Mouse (Mus musculus): ENCODE measurements around the gene Irx5. TPM values are rescaled to one million over a fixed set of nuclear protein-coding genes. Genes with fewer than 3 reads are reported as not detected.

The Irx5 gene
- polyA plus RNA-seq, 1 experiment from 2014 or later = 43.3 TPM

- no peak for ATAC-seq (ENCODE audit: low FRiP score)
- 4% methylated on average over 43 of the region's 45 CpGs for WGBS
- Histone ChIP-seq H3K9me3 (replicated peaks) (no peaks in the 10 kb centered on the region), H3K4me2 (replicated peaks) (peak overlapping the region; percentile 59), H3K4me3 (peak overlapping the region; percentile 39), H3K4me1 (peaks cover 53% of the 10 kb centered on the region), H3K9ac (peak overlapping the region; percentile 70), H3K36me3 (peaks cover 10% of the 10 kb centered on the region), H3K27ac (peak overlapping the region; percentile 83), H3K27me3 (peaks cover 29% of the 10 kb centered on the region)
Observed at GRCm38 (mm10) chr8:92363217-92364147, 6.1 kb downstream of the Irx5 start.

GRCm38 (mm10) chr8:92364148-92364775 is 6.8 kb downstream of the Irx5 start:
- Histone ChIP-seq H3K9me3 (replicated peaks) (no peaks in the 10 kb centered on the region), H3K4me3 (peak overlapping the region; percentile 39), H3K27ac (peak overlapping the region; percentile 83), H3K4me2 (replicated peaks) (peak overlapping the region; percentile 59), H3K36me3 (peaks cover 10% of the 10 kb centered on the region), H3K4me1 (peaks cover 53% of the 10 kb centered on the region), H3K9ac (peak overlapping the region; percentile 70), H3K27me3 (peaks cover 36% of the 10 kb centered on the region)
- ATAC-seq (ENCODE audit: low FRiP score) = no peak
- WGBS = 6% methylated on average over 20 of the region's 20 CpGs

GRCm38 (mm10) chr8:92364776-92365240 is 7.4 kb downstream of the Irx5 start:
- Histone ChIP-seq H3K27ac (peak overlapping the region; percentile 83; the same call in 1 of the 2 replicates), H3K9ac (peak overlapping the region; percentile 70), H3K27me3 (peaks cover 36% of the 10 kb centered on the region), H3K9me3 (replicated peaks) (no peaks in the 10 kb centered on the region), H3K36me3 (peaks cover 8% of the 10 kb centered on the region), H3K4me1 (peaks cover 52% of the 10 kb centered on the region), H3K4me2 (replicated peaks) (peak overlapping the region; percentile 59), H3K4me3 (peak overlapping the region; percentile 39)
- 20% methylated on average over 20 of the region's 20 CpGs for whole genome bisulfite sequencing
- no peak for ATAC-seq (ENCODE audit: low FRiP score)

- Histone ChIP-seq H3K4me2 (replicated peaks) (peak overlapping the region; percentile 59), H3K4me3 (peak overlapping the region; percentile 39), H3K9me3 (replicated peaks) (no peaks in the 10 kb centered on the region), H3K27me3 (peaks cover 39% of the 10 kb centered on the region), H3K4me1 (peaks cover 50% of the 10 kb centered on the region), H3K36me3 (peaks cover 2% of the 10 kb centered on the region), H3K27ac (peak overlapping the region; percentile 45), H3K9ac (peak overlapping the region; percentile 52)
- 4% methylated on average over 36 of the region's 36 CpGs for WGBS
- ATAC-seq (ENCODE audit: low FRiP score) = no peak
Observed at GRCm38 (mm10) chr8:92365241-92365943, 8.0 kb downstream of the Irx5 start.

- peaks cover 47% of the 10 kb centered on the region for H3K4me1 ChIP-seq
- WGBS = 12% methylated on average over 26 of the region's 26 CpGs
- H3K27me3 ChIP-seq = peaks cover 36% of the 10 kb centered on the region
Observed at GRCm38 (mm10) chr8:92365944-92366735, 8.7 kb downstream of the Irx5 start.

GRCm38 (mm10) chr8:92366736-92367267 is 9.4 kb downstream of the Irx5 start:
- no peak overlapping the region for H3K9ac ChIP-seq
- ATAC-seq (ENCODE audit: low FRiP score) = peak; percentile 51

More at GRCm38 (mm10) chr8:92365944-92366735, 8.7 kb downstream of the Irx5 start:
- H3K4me2 ChIP-seq (replicated peaks) = peak overlapping the region; percentile 59
- peak overlapping the region; percentile 39 for H3K4me3 ChIP-seq
- H3K27ac ChIP-seq = peak overlapping the region; percentile 45
- H3K9ac ChIP-seq = peak overlapping the region; percentile 52
- ATAC-seq (ENCODE audit: low FRiP score) = peak; percentile 30
- H3K9me3 ChIP-seq (replicated peaks) = no peaks in the 10 kb centered on the region
- no peaks in the 10 kb centered on the region for H3K36me3 ChIP-seq

GRCm38 (mm10) chr8:92379524-92379923 is 22.1 kb downstream of the Irx5 start:
- Histone ChIP-seq H3K4me3 (no peak overlapping the region), H3K27ac (no peak overlapping the region), H3K9me3 (replicated peaks) (no peaks in the 10 kb centered on the region), H3K4me2 (replicated peaks) (no peak overlapping the region), H3K36me3 (no peaks in the 10 kb centered on the region), H3K27me3 (peaks cover 9% of the 10 kb centered on the region; the same call in 1 of the 2 replicates), H3K4me1 (no peaks in the 10 kb centered on the region; the same call in 1 of the 2 replicates), H3K9ac (no peak overlapping the region)
- ATAC-seq (ENCODE audit: low FRiP score) = no peak
- 48% methylated on average over 6 of the region's 6 CpGs for WGBS

More at GRCm38 (mm10) chr8:92366736-92367267, 9.4 kb downstream of the Irx5 start:
- Histone ChIP-seq H3K4me2 (replicated peaks) (peak overlapping the region; percentile 59), H3K27me3 (peaks cover 36% of the 10 kb centered on the region), H3K36me3 (no peaks in the 10 kb centered on the region), H3K27ac (peak overlapping the region; percentile 19; the same call in 1 of the 2 replicates), H3K4me1 (peaks cover 47% of the 10 kb centered on the region), H3K9me3 (replicated peaks) (no peaks in the 10 kb centered on the region), H3K4me3 (no peak overlapping the region)
- 13% methylated on average over 20 of the region's 20 CpGs for WGBS

- 39% methylated on average over 2 of the region's 2 CpGs for WGBS
- Histone ChIP-seq H3K4me2 (replicated peaks) (no peak overlapping the region), H3K4me3 (no peak overlapping the region), H3K27ac (no peak overlapping the region), H3K9ac (no peak overlapping the region), H3K36me3 (no peaks in the 10 kb centered on the region), H3K4me1 (peaks cover 6% of the 10 kb centered on the region), H3K27me3 (peaks cover 9% of the 10 kb centered on the region), H3K9me3 (replicated peaks) (no peaks in the 10 kb centered on the region)
- ATAC-seq (ENCODE audit: low FRiP score) = no peak
Observed at GRCm38 (mm10) chr8:92380571-92380970, 23.1 kb downstream of the Irx5 start.

GRCm38 (mm10) chr8:92387893-92388292 is 30.5 kb downstream of the Irx5 start:
- H3K27me3 ChIP-seq = peaks cover 7% of the 10 kb centered on the region; the same call in 1 of the 2 replicates
- H3K27ac ChIP-seq = no peak overlapping the region
- no peak overlapping the region for H3K4me3 ChIP-seq
- no peak overlapping the region for H3K4me2 ChIP-seq (replicated peaks)
- no peak overlapping the region for H3K9ac ChIP-seq
- no peaks in the 10 kb centered on the region for H3K36me3 ChIP-seq
- ATAC-seq (ENCODE audit: low FRiP score) = no peak
- no peaks in the 10 kb centered on the region for H3K9me3 ChIP-seq (replicated peaks)
- H3K4me1 ChIP-seq = peaks cover 8% of the 10 kb centered on the region
- WGBS = 80% methylated on average over 4 of the region's 4 CpGs

GRCm38 (mm10) chr8:92404218-92404617 is 46.8 kb downstream of the Irx5 start:
- no peaks in the 10 kb centered on the region for H3K27me3 ChIP-seq
- ATAC-seq (ENCODE audit: low FRiP score) = no peak
- 74% methylated on average over 2 of the region's 2 CpGs for WGBS
- H3K4me3 ChIP-seq = no peak overlapping the region
- H3K4me1 ChIP-seq = peaks cover 10% of the 10 kb centered on the region
- no peak overlapping the region for H3K27ac ChIP-seq
- H3K9me3 ChIP-seq (replicated peaks) = 0 out of 2 replicates have a peak, but pooled peaks cover under 1% of the 10 kb centered on the region
- no peak overlapping the region for H3K9ac ChIP-seq
- H3K36me3 ChIP-seq = no peaks in the 10 kb centered on the region
- no peak overlapping the region for H3K4me2 ChIP-seq (replicated peaks)

- H3K27ac ChIP-seq = no peak overlapping the region
- no peaks in the 10 kb centered on the region for H3K27me3 ChIP-seq
- peaks cover 10% of the 10 kb centered on the region for H3K4me1 ChIP-seq
- H3K36me3 ChIP-seq = no peaks in the 10 kb centered on the region
- no peak overlapping the region for H3K9ac ChIP-seq
- ATAC-seq (ENCODE audit: low FRiP score) = no peak
- H3K4me2 ChIP-seq (replicated peaks) = no peak overlapping the region
- 67% methylated on average over 7 of the region's 7 CpGs for WGBS
- no peak overlapping the region for H3K4me3 ChIP-seq
- no peaks in the 10 kb centered on the region for H3K9me3 ChIP-seq (replicated peaks)
Observed at GRCm38 (mm10) chr8:92408092-92408491, 50.7 kb downstream of the Irx5 start.
